Mouse (Mus musculus) lung, postnatal 4 days (tissue): ENCODE measurements at regions not wholly inside any gene's neighbourhood (a gene's known extent, or its start where the extent isn't known, plus 50 kb on each side); places are given as distances from the start of the nearest gene placed in this dataset.
A peak's percentile ranks its signal among the peaks of the same experiment; 100 is the strongest.

Source experiments
- DNase-seq, 2 experiments: peaks; one replicate each; pipeline ENCODE4 v3.0.0; 2021

DNA sequence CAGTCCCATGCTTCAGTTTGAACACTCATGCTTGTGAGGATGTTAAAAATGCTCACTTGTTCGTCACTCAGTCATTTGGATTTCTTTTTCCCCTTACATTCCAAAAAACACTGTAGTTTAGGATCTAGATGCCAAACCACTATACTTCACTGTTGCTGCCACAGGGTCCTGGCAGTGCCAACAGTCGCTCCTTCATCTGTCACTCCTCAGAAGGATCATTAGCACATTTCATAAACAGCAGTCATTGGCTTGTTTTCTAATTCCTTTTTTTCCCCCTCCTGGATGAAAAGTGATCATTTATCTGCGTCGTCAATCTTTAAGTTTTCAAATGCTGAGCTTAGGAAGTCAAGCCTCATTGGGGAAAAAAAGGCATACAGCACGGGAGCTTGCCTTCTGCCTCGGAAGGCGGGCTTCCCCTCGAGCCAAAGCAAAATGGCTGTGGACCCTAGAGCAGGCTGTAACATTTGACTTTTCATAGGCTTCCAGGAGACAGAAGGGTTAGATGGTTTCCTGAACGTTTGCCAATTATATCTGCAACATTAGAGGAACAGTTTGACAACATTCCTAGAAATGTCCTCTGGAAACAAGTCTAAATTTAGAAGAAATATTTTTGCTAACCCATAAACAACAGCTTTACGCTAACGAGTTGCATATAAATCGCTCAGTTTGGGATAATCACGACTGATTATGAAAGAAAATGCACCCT, 95.6 kb upstream of the Fat1 start:
- DNase-seq, result peak in 1 of 2 experiments; percentile 37

DNA sequence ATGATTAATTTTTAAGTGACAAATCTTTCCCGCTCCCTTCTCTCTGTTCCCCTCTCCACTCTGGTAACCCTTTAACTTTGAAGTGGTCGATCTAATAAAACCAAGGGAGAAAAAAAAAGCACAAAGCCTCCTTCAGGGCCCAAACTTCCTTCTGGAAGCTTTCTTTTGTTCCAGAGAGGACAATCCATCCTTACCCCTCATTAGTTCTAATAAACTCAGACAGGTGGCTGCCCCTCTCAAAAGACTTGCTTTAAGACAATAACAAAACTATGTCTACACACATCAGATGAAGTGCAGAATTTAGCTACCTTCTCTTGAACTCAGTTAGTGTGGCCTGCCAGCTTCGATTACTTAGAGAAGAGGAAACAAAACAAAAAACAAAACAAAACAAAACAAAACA, 94.6 kb upstream of the Fat1 start:
- DNase-seq, result no peak

DNA sequence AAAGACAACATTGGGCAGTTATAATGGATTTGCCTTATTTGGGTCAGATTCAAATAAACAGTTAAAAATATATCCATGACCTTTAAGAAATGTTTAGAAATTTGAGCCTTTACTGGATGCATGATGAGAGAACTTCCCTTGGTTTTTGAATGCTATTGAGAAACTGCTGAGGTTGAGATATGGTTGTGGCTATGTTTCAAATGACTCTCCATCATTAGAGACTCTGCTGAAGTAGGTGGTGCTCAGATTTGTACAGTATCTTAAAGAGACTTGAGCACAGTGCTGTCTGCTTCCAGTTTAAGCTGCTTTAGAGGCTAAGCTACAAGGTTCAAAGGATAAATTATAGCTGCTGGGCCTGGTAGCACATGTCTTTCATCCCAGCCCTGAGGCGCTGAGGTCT, 90.9 kb upstream of the Fat1 start:
- DNase-seq, result no peak

DNA sequence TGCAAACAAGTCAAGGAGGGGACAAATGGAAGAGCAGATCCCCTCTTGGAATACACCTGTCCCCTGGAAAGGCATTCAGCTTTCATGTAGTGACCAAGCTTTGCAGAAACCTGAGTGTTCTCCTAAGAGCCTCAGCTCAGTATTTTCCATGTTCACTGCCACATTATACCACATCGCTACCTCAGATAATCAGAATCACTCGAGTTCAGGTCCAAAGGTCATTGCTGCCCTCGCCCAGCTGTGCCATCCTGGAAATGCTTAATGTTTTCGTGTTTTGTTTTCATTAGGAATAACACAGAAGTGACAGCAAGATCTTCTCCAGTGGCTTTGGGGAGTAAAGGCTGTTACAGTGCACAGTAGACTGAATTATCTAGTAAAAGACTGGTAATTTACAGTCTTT, 83.0 kb upstream of the Fat1 start:
- DNase-seq, result no peak

DNA sequence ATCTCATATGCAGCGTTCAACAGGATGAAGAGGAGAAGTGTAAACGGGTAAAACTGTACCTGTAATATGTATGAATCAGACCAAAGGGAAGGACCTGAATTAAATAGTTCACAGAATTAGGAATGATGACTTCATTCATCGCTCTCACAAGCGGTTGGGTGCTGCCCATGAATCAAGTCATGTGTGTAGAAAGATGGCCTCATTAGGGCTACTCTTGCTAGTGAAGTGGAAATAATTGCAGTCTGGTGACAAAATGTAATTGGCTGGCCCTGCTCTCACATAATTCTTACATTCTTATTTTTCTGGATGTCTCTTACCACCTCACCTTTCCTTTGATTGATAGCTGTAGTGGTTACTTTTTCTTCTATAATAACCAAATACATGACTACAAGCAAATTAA, 80.1 kb upstream of the Fat1 start:
- DNase-seq, result no peak

DNA sequence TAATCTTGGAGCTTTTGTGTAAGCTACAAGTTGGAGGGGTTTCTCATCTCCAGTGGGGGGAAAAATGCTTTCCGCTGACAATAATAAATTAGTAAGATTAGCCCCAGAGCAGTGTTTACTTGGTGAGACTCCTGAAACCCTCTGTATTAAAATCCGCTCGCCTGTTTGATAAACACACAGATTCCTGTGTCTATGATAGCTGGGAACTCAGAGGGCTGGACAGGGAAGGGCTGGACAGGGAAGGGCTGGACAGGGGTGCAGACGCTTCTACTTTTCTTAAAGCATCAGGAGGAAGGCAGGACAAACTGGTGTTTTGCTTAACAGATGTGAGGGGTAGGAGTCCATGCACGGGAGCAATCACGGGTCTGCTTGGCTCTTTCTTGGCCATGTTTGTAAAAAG, 68.0 kb upstream of the Fat1 start:
- no peak for DNase-seq

DNA sequence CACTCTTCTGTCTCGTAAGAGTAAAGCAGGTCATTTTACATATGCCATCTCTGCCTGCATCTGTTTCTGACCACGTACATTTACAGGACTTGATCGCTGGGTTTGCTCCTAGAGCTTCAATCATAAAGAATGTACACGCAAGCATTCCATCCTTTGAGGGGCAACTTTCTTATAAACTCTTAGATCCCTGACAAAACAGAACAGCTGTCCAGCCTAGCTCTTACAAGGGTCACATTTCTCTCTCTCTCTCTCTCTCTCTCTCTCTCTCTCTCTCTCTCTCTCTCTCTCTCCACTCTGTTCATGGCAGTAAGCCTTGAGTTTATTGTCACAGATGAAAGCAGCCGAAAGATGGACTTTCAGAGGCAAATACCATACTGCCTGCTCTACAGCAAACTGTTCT, 67.6 kb upstream of the Fat1 start:
- no peak for DNase-seq

DNA sequence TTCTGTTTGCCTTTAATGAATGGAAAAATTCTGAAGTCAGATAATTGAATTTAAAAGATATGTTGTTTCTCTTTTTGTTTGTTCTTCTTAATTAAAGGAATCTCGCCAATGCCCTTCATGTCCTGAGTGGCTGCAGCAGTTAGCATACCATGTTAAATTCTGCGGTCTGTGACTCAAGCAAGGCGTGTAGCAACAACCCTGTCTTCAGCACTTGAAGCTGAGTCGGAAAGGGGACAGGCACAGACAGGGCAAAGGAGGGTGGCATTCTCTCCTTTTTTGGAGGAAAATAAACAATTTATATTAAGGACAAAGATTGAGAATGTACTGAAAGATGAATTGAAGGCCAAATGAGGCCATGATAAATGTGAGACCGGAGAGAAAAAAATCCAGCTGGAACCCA, 58.2 kb upstream of the Fat1 start:
- no peak for DNase-seq

DNA sequence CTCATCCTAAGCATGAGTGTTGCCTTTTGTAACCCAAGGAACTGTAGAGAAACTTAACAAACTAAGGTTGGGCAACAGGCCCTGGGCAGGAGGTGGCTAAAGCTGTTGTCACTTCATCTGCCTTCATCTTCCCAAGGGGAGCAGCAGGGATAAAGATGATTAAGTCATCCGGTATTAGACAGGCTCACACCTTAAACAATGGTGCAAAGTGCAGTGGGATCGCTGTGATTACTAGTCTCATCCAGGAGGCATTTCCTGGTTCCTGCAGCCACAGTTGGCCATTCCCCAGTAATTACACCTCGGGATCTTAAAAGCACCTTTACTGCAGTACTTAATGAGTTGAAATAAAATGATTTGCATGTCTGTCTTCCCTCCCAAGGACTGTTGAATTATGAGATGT, 57.0 kb upstream of the Fat1 start:
- DNase-seq, result no peak

DNA sequence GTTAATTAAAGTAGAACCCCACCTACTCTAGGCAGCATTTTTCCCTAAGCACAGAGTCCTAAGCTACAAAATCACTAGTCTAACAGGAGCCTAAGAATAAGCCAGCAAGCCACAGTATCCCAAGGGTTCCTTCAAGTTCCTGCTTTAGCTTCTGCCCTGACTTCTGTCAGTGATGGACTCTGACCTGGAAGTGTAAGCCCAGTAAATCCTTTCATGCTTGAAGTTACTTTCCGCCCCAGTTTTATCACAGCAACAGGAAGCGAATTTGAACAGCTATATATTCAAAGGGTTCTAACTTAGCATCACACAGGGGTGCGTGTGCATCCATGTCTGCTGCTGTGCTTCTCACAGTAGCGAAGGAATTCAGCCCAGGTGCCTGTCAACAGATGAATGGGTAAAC, 56.1 kb upstream of the Fat1 start:
- DNase-seq, result no peak

DNA sequence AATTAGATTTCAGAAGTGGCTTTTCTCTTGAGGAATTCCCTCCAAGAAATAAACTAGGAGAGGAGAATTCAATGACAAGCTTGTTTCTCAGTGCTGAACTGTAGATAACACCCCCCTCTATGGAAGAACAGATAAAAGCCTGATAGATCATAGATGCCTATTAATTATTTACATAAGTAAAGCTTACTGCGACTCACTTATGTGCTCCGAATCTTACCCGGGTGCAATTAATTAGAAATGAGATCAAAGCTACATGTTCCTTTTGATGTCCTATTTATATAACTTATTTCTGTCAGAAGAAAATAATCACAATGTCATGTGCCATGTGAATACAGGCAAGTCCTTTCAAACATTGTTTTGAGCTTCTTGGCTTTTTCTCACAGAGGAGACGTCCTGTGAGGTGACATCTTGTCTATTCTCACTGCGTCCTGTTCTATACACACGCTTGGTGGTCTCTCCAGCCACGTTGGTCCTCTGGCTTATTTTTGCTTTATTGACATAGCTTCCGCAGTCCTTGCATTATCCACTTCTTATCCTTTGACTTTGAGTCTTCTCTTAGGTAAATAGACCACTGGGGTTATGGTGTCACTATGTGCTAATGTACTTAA, 50.7 kb upstream of the Fat1 start:
- no peak for DNase-seq
